Mouse (Mus musculus): ENCODE data around the gene Alg6. TPM values are rescaled to one million over a fixed set of nuclear protein-coding genes. Genes with fewer than 3 reads are reported as not detected.
A peak's percentile ranks its signal among the peaks of the same experiment; 100 is the strongest.

Alg6 gene
- polyA plus RNA-seq, 1 experiment, result not detected

GRCm38 (mm10) chr4:99724331-99724730, 8.9 kb downstream of the Alg6 start:
- Histone ChIP-seq H3K9me3 (peaks cover 11% of the 10 kb centered on the region), H3K27me3 (replicated peaks) (no peaks in the 10 kb centered on the region), H3K4me3 (replicated peaks) (no peak overlapping the region), H3K36me3 (replicated peaks; ENCODE audit: low read length) (peaks cover 76% of the 10 kb centered on the region), H3K4me1 (peaks cover 3% of the 10 kb centered on the region; the same call in 1 of the 2 replicates)
- TF ChIP-seq FLI1 (IDR thresholded peaks at IDR 0.05; ENCODE audit: low read length) (no peak), GATA1 (IDR thresholded peaks at IDR 0.05; ENCODE audit: borderline replicate concordance, low read length) (no peak)

GRCm38 (mm10) chr4:99725914-99726451, 10.5 kb downstream of the Alg6 start:
- peaks cover 26% of the 10 kb centered on the region for H3K9me3 ChIP-seq
- no peaks in the 10 kb centered on the region for H3K27me3 ChIP-seq (replicated peaks)
- no peak overlapping the region for H3K4me3 ChIP-seq (replicated peaks)
- H3K4me1 ChIP-seq, result peaks cover 3% of the 10 kb centered on the region; the same call in 1 of the 2 replicates
- TF ChIP-seq GATA1 (IDR thresholded peaks at IDR 0.05; ENCODE audit: borderline replicate concordance, low read length), result no peak
- no peak for TF ChIP-seq FLI1 (IDR thresholded peaks at IDR 0.05; ENCODE audit: low read length)
- H3K36me3 ChIP-seq (replicated peaks; ENCODE audit: low read length), result peaks cover 78% of the 10 kb centered on the region

GRCm38 (mm10) chr4:99739836-99740235, 24.4 kb downstream of the Alg6 start:
- no peaks in the 10 kb centered on the region for H3K27me3 ChIP-seq (replicated peaks)
- H3K9me3 ChIP-seq, result no peaks in the 10 kb centered on the region
- TF ChIP-seq GATA1 (IDR thresholded peaks at IDR 0.05; ENCODE audit: borderline replicate concordance, low read length), result no peak
- TF ChIP-seq FLI1 (IDR thresholded peaks at IDR 0.05; ENCODE audit: low read length), result no peak
- H3K4me1 ChIP-seq, result no peaks in the 10 kb centered on the region
- H3K4me3 ChIP-seq (replicated peaks), result no peak overlapping the region
- H3K36me3 ChIP-seq (replicated peaks; ENCODE audit: low read length), result peaks cover 36% of the 10 kb centered on the region

GRCm38 (mm10) chr4:99752426-99752825, 37.0 kb downstream of the Alg6 start:
- Histone ChIP-seq H3K27me3 (replicated peaks) (no peaks in the 10 kb centered on the region), H3K36me3 (replicated peaks; ENCODE audit: low read length) (peaks cover 57% of the 10 kb centered on the region), H3K4me3 (replicated peaks) (no peak overlapping the region), H3K9me3 (no peaks in the 10 kb centered on the region), H3K4me1 (no peaks in the 10 kb centered on the region)
- no peak for TF ChIP-seq GATA1 (IDR thresholded peaks at IDR 0.05; ENCODE audit: borderline replicate concordance, low read length)
- TF ChIP-seq FLI1 (IDR thresholded peaks at IDR 0.05; ENCODE audit: low read length), result no peak

- no peaks in the 10 kb centered on the region for H3K9me3 ChIP-seq
- H3K4me3 ChIP-seq (replicated peaks), result no peak overlapping the region
- TF ChIP-seq GATA1 (IDR thresholded peaks at IDR 0.05; ENCODE audit: borderline replicate concordance, low read length) (no peak), FLI1 (IDR thresholded peaks at IDR 0.05; ENCODE audit: low read length) (no peak)
- peaks cover 9% of the 10 kb centered on the region for H3K4me1 ChIP-seq
- H3K27me3 ChIP-seq (replicated peaks), result no peaks in the 10 kb centered on the region
- peaks cover under 1% of the 10 kb centered on the region for H3K36me3 ChIP-seq (replicated peaks; ENCODE audit: low read length)
Observed at GRCm38 (mm10) chr4:99766303-99766702, 50.8 kb downstream of the Alg6 start.

GRCm38 (mm10) chr4:99766753-99767152, 51.3 kb downstream of the Alg6 start:
- Histone ChIP-seq H3K4me1 (peaks cover 9% of the 10 kb centered on the region), H3K27me3 (replicated peaks) (no peaks in the 10 kb centered on the region), H3K4me3 (replicated peaks) (no peak overlapping the region), H3K36me3 (replicated peaks; ENCODE audit: low read length) (no peaks in the 10 kb centered on the region), H3K9me3 (no peaks in the 10 kb centered on the region)
- TF ChIP-seq FLI1 (IDR thresholded peaks at IDR 0.05; ENCODE audit: low read length), result no peak
- no peak for TF ChIP-seq GATA1 (IDR thresholded peaks at IDR 0.05; ENCODE audit: borderline replicate concordance, low read length)

- Histone ChIP-seq H3K4me1 (peaks cover 9% of the 10 kb centered on the region), H3K4me3 (replicated peaks) (no peak overlapping the region), H3K9me3 (no peaks in the 10 kb centered on the region), H3K36me3 (replicated peaks; ENCODE audit: low read length) (no peaks in the 10 kb centered on the region), H3K27me3 (replicated peaks) (no peaks in the 10 kb centered on the region)
- TF ChIP-seq FLI1 (IDR thresholded peaks at IDR 0.05; ENCODE audit: low read length) (no peak), GATA1 (IDR thresholded peaks at IDR 0.05; ENCODE audit: borderline replicate concordance, low read length) (no peak)
Observed at GRCm38 (mm10) chr4:99770555-99770954, 55.1 kb downstream of the Alg6 start.

- no peaks in the 10 kb centered on the region for H3K36me3 ChIP-seq (replicated peaks; ENCODE audit: low read length)
- TF ChIP-seq GATA1 (IDR thresholded peaks at IDR 0.05; ENCODE audit: borderline replicate concordance, low read length), result no peak
- no peak for TF ChIP-seq FLI1 (IDR thresholded peaks at IDR 0.05; ENCODE audit: low read length)
- H3K4me1 ChIP-seq, result peaks cover 9% of the 10 kb centered on the region
- no peak overlapping the region for H3K4me3 ChIP-seq (replicated peaks)
- no peaks in the 10 kb centered on the region for H3K9me3 ChIP-seq
- H3K27me3 ChIP-seq (replicated peaks), result no peaks in the 10 kb centered on the region
Observed at GRCm38 (mm10) chr4:99773041-99773440, 57.6 kb downstream of the Alg6 start.

- H3K36me3 ChIP-seq (replicated peaks; ENCODE audit: low read length), result peaks cover 2% of the 10 kb centered on the region
- peaks cover 5% of the 10 kb centered on the region for H3K4me1 ChIP-seq
- H3K27me3 ChIP-seq (replicated peaks), result no peaks in the 10 kb centered on the region
- peak overlapping the region; percentile 74 for H3K4me3 ChIP-seq (replicated peaks)
- 0 out of 2 replicates have a peak, but pooled peaks cover 2% of the 10 kb centered on the region for H3K9me3 ChIP-seq
- TF ChIP-seq FLI1 (IDR thresholded peaks at IDR 0.05; ENCODE audit: low read length) (no peak), GATA1 (IDR thresholded peaks at IDR 0.05; ENCODE audit: borderline replicate concordance, low read length) (no peak)
Observed at GRCm38 (mm10) chr4:99792365-99792764, 76.9 kb downstream of the Alg6 start.

Other genes starting within 250 kb of the Alg6 start
- not detected in 2 replicates for gene Foxd3, start 59.4 kb upstream of the Alg6 start, polyA plus RNA-seq (2012; ENCODE audit: insufficient read depth, low replicate concordance)
- 0.47 TPM in 1 of 2 replicates, not detected in the other for gene Efcab7, start 113.5 kb downstream of the Alg6 start, polyA plus RNA-seq (2012; ENCODE audit: insufficient read depth, low replicate concordance)
- gene Pgm1, start 213.8 kb downstream of the Alg6 start, polyA plus RNA-seq (2012; ENCODE audit: insufficient read depth, low replicate concordance), result 20.2 and 35.7 TPM in 2 replicates
- gene Itgb3bp, start 214.1 kb downstream of the Alg6 start, polyA plus RNA-seq (2012; ENCODE audit: insufficient read depth, low replicate concordance), result 1.1 TPM in 1 of 2 replicates, not detected in the other

Data from megakaryocyte, embryonic 14.5 days (primary cell).